Mouse (Mus musculus) right cerebral cortex, postnatal 14 days (tissue): Measurements from ENCODE around the gene Aggf1.

Experiments
- DNase-seq: peaks from one replicate; pipeline ENCODE4 v3.0.0; 2022

Gene Aggf1

GRCm38 (mm10) chr13:95330507-95330906 lies 44.6 kb downstream of the Aggf1 start:
- DNase-seq = no peak

GRCm38 (mm10) chr13:95328767-95329166 lies 46.4 kb downstream of the Aggf1 start:
- no peak for DNase-seq

- DNase-seq = no peak
Observed at GRCm38 (mm10) chr13:95327345-95327741, 47.8 kb downstream of the Aggf1 start.

- no peak for DNase-seq
Observed at GRCm38 (mm10) chr13:95326611-95327344, 48.4 kb downstream of the Aggf1 start.

GRCm38 (mm10) chr13:95325907-95326550 lies 49.1 kb downstream of the Aggf1 start:
- no peak for DNase-seq

- peak; percentile 73 for DNase-seq
Observed at GRCm38 (mm10) chr13:95325080-95325906, 49.9 kb downstream of the Aggf1 start.

GRCm38 (mm10) chr13:95324626-95325079 lies 50.5 kb downstream of the Aggf1 start:
- DNase-seq = no peak

GRCm38 (mm10) chr13:95323950-95324625 lies 51.1 kb downstream of the Aggf1 start:
- DNase-seq = peak; percentile 82

GRCm38 (mm10) chr13:95323400-95323799 lies 51.8 kb downstream of the Aggf1 start, which contains the start of gene Zbed3:
Zbed3 (plus strand) TSS chr13:95323612.
- DNase-seq = no peak

- no peak for DNase-seq
Observed at GRCm38 (mm10) chr13:95320451-95320850, 54.7 kb downstream of the Aggf1 start.

- no peak for DNase-seq
Observed at GRCm38 (mm10) chr13:95319153-95319552, 56.0 kb downstream of the Aggf1 start.

- DNase-seq = no peak
Observed at GRCm38 (mm10) chr13:95312016-95312415, 63.1 kb downstream of the Aggf1 start.

- DNase-seq = no peak
Observed at GRCm38 (mm10) chr13:95307100-95307655, 68.0 kb downstream of the Aggf1 start.

GRCm38 (mm10) chr13:95306596-95306995 lies 68.6 kb downstream of the Aggf1 start:
- no peak for DNase-seq
